32 mouse cellular contexts compared by ENCODE assay signal in genomic region chr5:66445497-66445896, GRCm38 (mm10).
"Had no signal": no experiment of that assay in that cellular context is flagged by ENCODE, and none has a peak within 500 bp of the region (broad histone marks: within the 10 kb centered on the region; RNA-seq: fewer than 3 reads in every experiment).

No protein-coding gene starts in this region.

- H3K27ac ChIP-seq: limb, embryonic 10.5 days; limb, embryonic 13.5 days; limb, embryonic 15.5 days; liver, embryonic 12.5 days; liver, embryonic 13.5 days; liver, embryonic 14.5 days; liver, embryonic 15.5 days; lung, embryonic 15.5 days; macrophage; midbrain, embryonic 10.5 days; midbrain, embryonic 13.5 days; midbrain, embryonic 15.5 days; neural tube, embryonic 12.5 days had no signal

- H3K4me1 ChIP-seq: limb, embryonic 13.5 days; limb, embryonic 15.5 days; liver, embryonic 12.5 days; liver, embryonic 13.5 days; liver, embryonic 15.5 days; lung, embryonic 15.5 days; megakaryocyte, embryonic 14.5 days; midbrain, embryonic 10.5 days; midbrain, embryonic 15.5 days; neural tube, embryonic 12.5 days had no signal

- DNase-seq: left cerebral cortex, postnatal 4 days; liver, embryonic 13.5 days; liver, postnatal 0 days; lung, adult 18-20 months; lung, adult 2 months; lung, embryonic 14.5 days; lung, postnatal 10 days; lung, postnatal 14 days; lung, postnatal 36 days; lung, postnatal 4 days; midbrain, embryonic 14.5 days had no signal

- H3K9ac ChIP-seq: limb, embryonic 12.5 days; limb, embryonic 13.5 days; limb, embryonic 15.5 days; liver, embryonic 12.5 days; liver, embryonic 13.5 days; liver, embryonic 14.5 days; liver, embryonic 15.5 days; liver, postnatal 0 days; lung, embryonic 14.5 days; lung, embryonic 15.5 days; midbrain, embryonic 12.5 days; midbrain, embryonic 13.5 days; midbrain, embryonic 15.5 days; neural tube, embryonic 12.5 days; neural tube, embryonic 13.5 days had no signal

- H3K36me3 ChIP-seq: liver, embryonic 12.5 days; liver, embryonic 13.5 days; liver, embryonic 15.5 days; lung, embryonic 15.5 days; midbrain, embryonic 12.5 days; midbrain, embryonic 15.5 days; neural tube, embryonic 13.5 days had no signal

- H3K27me3 ChIP-seq: limb, embryonic 12.5 days; limb, embryonic 13.5 days; limb, embryonic 15.5 days; liver, embryonic 12.5 days; liver, embryonic 13.5 days; liver, embryonic 15.5 days; lung, embryonic 15.5 days; megakaryocyte, embryonic 14.5 days; midbrain, embryonic 12.5 days; midbrain, embryonic 13.5 days; midbrain, embryonic 15.5 days; neural tube, embryonic 12.5 days; neural tube, embryonic 13.5 days had no signal

- H3K4me3 ChIP-seq: limb, embryonic 10.5 days; limb, embryonic 12.5 days; limb, embryonic 13.5 days; limb, embryonic 15.5 days; liver, embryonic 12.5 days; liver, embryonic 13.5 days; liver, embryonic 15.5 days; lung, embryonic 15.5 days; megakaryocyte, embryonic 14.5 days; midbrain, embryonic 10.5 days; midbrain, embryonic 12.5 days; midbrain, embryonic 13.5 days; midbrain, embryonic 15.5 days; myocyte; neural tube, embryonic 12.5 days; neural tube, embryonic 13.5 days had no signal

- H3K4me2 ChIP-seq: limb, embryonic 12.5 days; limb, embryonic 13.5 days; limb, embryonic 15.5 days; liver, embryonic 11.5 days; liver, embryonic 12.5 days; liver, embryonic 13.5 days; liver, embryonic 15.5 days; lung, embryonic 14.5 days; lung, embryonic 15.5 days; midbrain, embryonic 11.5 days; midbrain, embryonic 12.5 days; midbrain, embryonic 13.5 days; midbrain, embryonic 15.5 days; neural tube, embryonic 12.5 days; neural tube, embryonic 13.5 days had no signal

- ATAC-seq: liver, embryonic 12.5 days; liver, postnatal 0 days; lung, postnatal 0 days; midbrain, embryonic 13.5 days; midbrain, embryonic 15.5 days; midbrain, embryonic 16.5 days had no signal

- H3K9me3 ChIP-seq: limb, embryonic 10.5 days; limb, embryonic 13.5 days; limb, embryonic 15.5 days; liver, embryonic 12.5 days; liver, embryonic 13.5 days; liver, embryonic 15.5 days; lung, embryonic 15.5 days; megakaryocyte, embryonic 14.5 days; midbrain, embryonic 10.5 days; midbrain, embryonic 12.5 days; midbrain, embryonic 13.5 days; midbrain, embryonic 15.5 days; neural tube, embryonic 12.5 days; neural tube, embryonic 13.5 days had no signal
